Mouse (Mus musculus): ENCODE measurements around the gene Zkscan17.

Gene Zkscan17

GRCm38 (mm10) chr11:59517441-59517840, 9.1 kb downstream of the Zkscan17 start:
- DNase-seq, result no peak

GRCm38 (mm10) chr11:59514789-59515188, 11.8 kb downstream of the Zkscan17 start:
- DNase-seq, result no peak

- no peak for DNase-seq
Observed at GRCm38 (mm10) chr11:59514381-59514780, 12.2 kb downstream of the Zkscan17 start.

- DNase-seq, result no peak
Observed at GRCm38 (mm10) chr11:59513556-59513955, 13.0 kb downstream of the Zkscan17 start.

GRCm38 (mm10) chr11:59512733-59513132, 13.8 kb downstream of the Zkscan17 start:
- DNase-seq, result no peak

GRCm38 (mm10) chr11:59511558-59511957, 15.0 kb downstream of the Zkscan17 start:
- no peak for DNase-seq

- peak in 1 of 2 experiments; percentile 26 for DNase-seq
Observed at GRCm38 (mm10) chr11:59506713-59507074, 19.9 kb downstream of the Zkscan17 start.

GRCm38 (mm10) chr11:59505839-59506712, 20.5 kb downstream of the Zkscan17 start:
- DNase-seq, result peak; percentile 68 to 70

- DNase-seq, result peak; percentile 68 to 69
Observed at GRCm38 (mm10) chr11:59505351-59505838, 21.2 kb downstream of the Zkscan17 start.

GRCm38 (mm10) chr11:59501978-59502700, 24.4 kb downstream of the Zkscan17 start:
- DNase-seq, result no peak

- DNase-seq, result no peak
Observed at GRCm38 (mm10) chr11:59497747-59498146, 28.8 kb downstream of the Zkscan17 start.

- no peak for DNase-seq
Observed at GRCm38 (mm10) chr11:59496672-59497310, 29.8 kb downstream of the Zkscan17 start.

- DNase-seq, result no peak
Observed at GRCm38 (mm10) chr11:59486222-59486621, 40.3 kb downstream of the Zkscan17 start.

- DNase-seq, result no peak
Observed at GRCm38 (mm10) chr11:59485641-59486040, 40.9 kb downstream of the Zkscan17 start.

GRCm38 (mm10) chr11:59483212-59483611, 43.3 kb downstream of the Zkscan17 start:
- peak; percentile 60 to 62 for DNase-seq

GRCm38 (mm10) chr11:59477240-59477639, 49.3 kb downstream of the Zkscan17 start:
- DNase-seq, result no peak

- DNase-seq, result peak; percentile 92 to 95
Observed at GRCm38 (mm10) chr11:59472326-59472677, 54.2 kb downstream of the Zkscan17 start, which contains the start of gene Zfp867. Zfp867 (minus strand) TSS chr11:59472474.

GRCm38 (mm10) chr11:59471413-59472325, 54.9 kb downstream of the Zkscan17 start:
- DNase-seq, result peak in 1 of 2 experiments; percentile 22

- no peak for DNase-seq
Observed at GRCm38 (mm10) chr11:59460459-59460858, 66.1 kb downstream of the Zkscan17 start.

GRCm38 (mm10) chr11:59458973-59459372, 67.6 kb downstream of the Zkscan17 start:
- DNase-seq, result no peak

GRCm38 (mm10) chr11:59456891-59457290, 69.7 kb downstream of the Zkscan17 start:
- DNase-seq, result no peak

- no peak for DNase-seq
Observed at GRCm38 (mm10) chr11:59456346-59456745, 70.2 kb downstream of the Zkscan17 start.

Measured in B cell, adult 2 months (primary cell).